Comparison of ENCODE assay signal across 7 mouse cellular contexts in the genomic region with DNA sequence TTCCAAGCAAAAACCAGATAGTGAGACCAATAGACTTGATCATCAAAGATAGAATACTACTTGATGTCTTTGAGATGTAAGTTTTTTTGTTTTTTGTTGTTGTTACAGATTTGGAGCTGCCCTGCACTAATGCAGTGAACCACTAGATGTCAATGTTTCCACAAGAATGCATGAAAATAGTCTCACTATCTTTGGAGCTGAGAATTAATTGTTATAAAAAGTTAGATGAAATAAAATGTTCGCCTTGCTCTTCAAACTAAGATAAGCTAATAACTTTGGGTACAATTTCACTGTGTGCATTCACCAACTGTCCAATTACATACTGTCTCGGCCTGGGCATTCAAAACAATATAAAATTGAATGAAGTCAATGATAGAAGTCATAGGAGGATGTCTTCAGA.
DNase-seq lines count a peak whose midpoint lies in the region; ATAC-seq and TF ChIP-seq lines count a peak whose summit lies in the region.

No protein-coding gene starts in this region.

- peak; percentile 34 for DNase-seq in kidney, adult 2 months
- DNase-seq in ES-E14 (ENCODE audit: low read depth, low spot score): peak; percentile 21
- peak; percentile 14 for DNase-seq in c-Kit-positive CD71-negative TER-119-negative erythroid progenitor cells, embryonic 14.5 days (ENCODE audit: low read depth)
- peak; percentile 8 to 43 for DNase-seq in heart, postnatal 14 days
- peak; percentile 41 to 64 for DNase-seq in left cerebral cortex, postnatal 14 days (ENCODE audit: low spot score in 2 of 2)
- DNase-seq in splenic B cell, adult 2 months (ENCODE audit: low read depth, low spot score): peak; percentile 33

- in situ Hi-C loops in ES-E14 (cut with MboI; ENCODE audit: low sequenced_read_pairs in 2 of 2, unreplicated experiment in 2 of 2): no loop called here

- H3K4me2 ChIP-seq in kidney, embryonic 14.5 days (replicated peaks; ENCODE audit: low read depth, low read length): no peak overlapping the region

- intact Hi-C loops in heart, postnatal 14 days (cut with DNase I): no loop called here
- intact Hi-C loops in left cerebral cortex, postnatal 14 days (cut with DNase I): loop anchor here (5.0 kb wide), 1 partner anchor 1717 kb away; no protein-coding TSS in a partner anchor

- no peak for ATAC-seq in kidney, embryonic 14.5 days (ENCODE audit: low FRiP score, low TSS enrichment)

- TF ChIP-seq POLR2A in kidney, adult 2 months (IDR thresholded peaks at IDR 0.05; ENCODE audit: low read depth, low read length): no peak

- H3K27me3 ChIP-seq in kidney, adult 2 months (replicated peaks; ENCODE audit: control insufficient read depth, insufficient read depth, low read length): no peaks in the 10 kb centered on the region
- H3K27me3 ChIP-seq in kidney, embryonic 14.5 days (ENCODE audit: control insufficient read depth, insufficient read depth, low read length): no peaks in the 10 kb centered on the region
- H3K27me3 ChIP-seq in splenic B cell, adult 2 months (ENCODE audit: control insufficient read depth, insufficient read depth, low read length, poor library complexity, severe bottlenecking): no peaks in the 10 kb centered on the region

- no peaks in the 10 kb centered on the region for H3K36me3 ChIP-seq in kidney, adult 2 months (ENCODE audit: control insufficient read depth, insufficient read depth, low read length)
- H3K36me3 ChIP-seq in kidney, embryonic 14.5 days (ENCODE audit: control insufficient read depth, insufficient read depth, low read length): no peaks in the 10 kb centered on the region
- H3K36me3 ChIP-seq in ES-E14 (ENCODE audit: control insufficient read depth, insufficient read depth, low read length, poor library complexity, severe bottlenecking): no peaks in the 10 kb centered on the region
- no peaks in the 10 kb centered on the region for H3K36me3 ChIP-seq in splenic B cell, adult 2 months (ENCODE audit: control insufficient read depth, insufficient read depth, low read length, poor library complexity, severe bottlenecking)

- H3K9me3 ChIP-seq in kidney, embryonic 14.5 days (ENCODE audit: control insufficient read depth, low read length): no peaks in the 10 kb centered on the region
- H3K9me3 ChIP-seq in ES-E14 (ENCODE audit: control insufficient read depth, insufficient read depth, low read depth, low read length): no peaks in the 10 kb centered on the region

- H3K9ac ChIP-seq in kidney, embryonic 14.5 days (ENCODE audit: low read depth, low read length): no peak overlapping the region
- no peak overlapping the region for H3K9ac ChIP-seq in ES-E14 (ENCODE audit: insufficient read depth, low read depth, low read length, poor library complexity, severe bottlenecking)

- WGBS in kidney, adult 2 months: 34% methylated on average over 2 of the region's 2 CpGs
- 44% methylated on average over 2 of the region's 2 CpGs for WGBS in kidney, embryonic 14.5 days

- no peak for TF ChIP-seq CTCF in kidney, adult 2 months (conservative IDR thresholded peaks at IDR 0.05; ENCODE audit: insufficient read depth, insufficient read length, low read depth, low read length)

- H3K4me1 ChIP-seq in kidney, adult 2 months (ENCODE audit: control insufficient read depth, insufficient read depth, low read length): no peaks in the 10 kb centered on the region
- H3K4me1 ChIP-seq in kidney, embryonic 14.5 days (ENCODE audit: control insufficient read depth, insufficient read depth, low read length): no peaks in the 10 kb centered on the region
- H3K4me1 ChIP-seq in ES-E14 (ENCODE audit: control insufficient read depth in 2 of 2, insufficient read depth in 2 of 2, low read length in 2 of 2, poor library complexity in 1 of 2): no peaks in the 10 kb centered on the region

- H3K4me3 ChIP-seq in kidney, adult 2 months (ENCODE audit: insufficient read depth, low read depth, low read length): no peak overlapping the region
- H3K4me3 ChIP-seq in kidney, embryonic 14.5 days (ENCODE audit: low read length): no peak overlapping the region
- no peak overlapping the region for H3K4me3 ChIP-seq in ES-E14 (ENCODE audit: insufficient read depth in 1 of 2, low read depth in 1 of 2, low read length in 2 of 2, poor library complexity in 1 of 2, severe bottlenecking in 1 of 2)

- no peak overlapping the region for H3K27ac ChIP-seq in kidney, adult 2 months (ENCODE audit: insufficient read depth, low read depth, low read length)
- no peak overlapping the region for H3K27ac ChIP-seq in kidney, embryonic 14.5 days (ENCODE audit: low read depth, low read length)
- H3K27ac ChIP-seq in ES-E14 (ENCODE audit: insufficient read depth, low read depth, low read length, poor library complexity, severe bottlenecking): no peak overlapping the region

TF ChIP-seq in ES-E14, 5 proteins besides CTCF, POLR2A, EP300 and RAD21:
- no peak for TF ChIP-seq MAFK (IDR thresholded peaks at IDR 0.05; ENCODE audit: insufficient read depth, low read depth, low read length)
- peak; percentile 51; the same call in 1 of the 2 replicates for TF ChIP-seq ZC3H11A (IDR thresholded peaks at IDR 0.05; ENCODE audit: borderline replicate concordance, low read depth, low read length)
